Mouse (Mus musculus) E14TG2a.4 (cell line): Measurements from ENCODE around the gene Gtf3c2.

Experiments
- CTCF ChIP-seq: conservative IDR thresholded peaks from 2 replicates; pipeline ENCODE4 v1.5.1; 2014; ENCODE audit warnings: low read length
- NANOG ChIP-seq: IDR thresholded peaks from 2 replicates; pipeline ENCODE4 v1.6.1; 2014; ENCODE audit warnings: borderline replicate concordance, low read length, mixed read lengths
- POU5F1 ChIP-seq: IDR thresholded peaks from 2 replicates; pipeline ENCODE4 v1.6.1; 2014; ENCODE audit warnings: low read length, borderline replicate concordance

DNA sequence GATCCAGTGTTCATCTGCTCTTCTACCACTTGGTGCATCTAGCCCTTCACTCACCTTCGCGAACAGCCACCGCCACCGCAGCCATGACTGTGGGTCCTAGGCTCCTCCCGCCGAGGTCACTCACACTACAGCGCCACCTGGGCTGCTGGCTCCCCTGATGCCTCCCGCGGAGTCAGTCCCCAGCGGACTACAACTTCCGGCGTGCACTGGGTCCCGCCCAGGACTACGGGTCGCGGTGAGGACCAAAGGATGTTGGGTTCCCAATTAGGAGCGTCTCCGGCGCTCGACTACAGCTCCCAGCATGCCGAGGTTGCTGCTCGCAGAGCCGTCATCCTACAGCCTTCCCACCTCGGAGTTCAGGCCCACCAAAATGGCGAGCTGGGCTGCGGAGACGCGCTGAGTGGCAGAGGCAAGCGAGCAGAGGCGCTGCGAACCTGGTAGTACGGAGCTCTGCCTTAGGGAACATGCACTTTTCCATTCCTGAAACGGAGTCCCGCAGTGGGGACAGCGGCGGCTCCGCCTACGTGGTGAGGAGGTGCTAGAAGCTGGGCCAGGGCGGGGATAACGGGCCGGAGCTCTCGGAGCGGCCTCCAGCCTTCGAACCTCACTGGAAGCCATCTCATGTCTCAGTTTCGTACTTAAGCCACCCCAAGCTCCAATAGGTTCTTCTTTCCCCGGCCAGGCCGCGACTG is 13.1 kb upstream of the Gtf3c2 start, which contains the start of the genes Snx17 and Eif2b4:
- no peak for TF ChIP-seq CTCF
- TF ChIP-seq NANOG = no peak
- no peak for TF ChIP-seq POU5F1
